Mouse (Mus musculus): ENCODE data around the gene Dbx2. TPM values are rescaled to one million over a fixed set of nuclear protein-coding genes. Genes with fewer than 3 reads are reported as not detected.

Dbx2 gene
- polyA plus RNA-seq, 1 experiment from 2014 or later: not detected

GRCm38 (mm10) chr15:95584891-95585290 lies 70.9 kb downstream of the Dbx2 start:
- H3K27me3 ChIP-seq (ENCODE audit: control insufficient read depth, insufficient read depth, low read length): no peaks in the 10 kb centered on the region
- H3K9ac ChIP-seq (ENCODE audit: low read length): no peak overlapping the region
- no peaks in the 10 kb centered on the region for H3K4me1 ChIP-seq (ENCODE audit: control insufficient read depth, insufficient read depth, low read length)
- H3K4me3 ChIP-seq (replicated peaks; ENCODE audit: low read length): no peak overlapping the region
- H3K4me2 ChIP-seq (ENCODE audit: low read depth, low read length): no peak overlapping the region
- no peaks in the 10 kb centered on the region for H3K9me3 ChIP-seq (replicated peaks; ENCODE audit: control insufficient read depth, low read length)
- no peak for ATAC-seq (ENCODE audit: insufficient read depth, low FRiP score)
- no peak overlapping the region for H3K27ac ChIP-seq (ENCODE audit: low read length)
- no peaks in the 10 kb centered on the region for H3K36me3 ChIP-seq (ENCODE audit: control insufficient read depth, insufficient read depth, low read length)
- 58% methylated on average over 4 of the region's 4 CpGs for WGBS

- Histone ChIP-seq H3K4me3 (replicated peaks; ENCODE audit: low read length) (no peak overlapping the region), H3K36me3 (ENCODE audit: control insufficient read depth, insufficient read depth, low read length) (no peaks in the 10 kb centered on the region), H3K4me2 (ENCODE audit: low read depth, low read length) (no peak overlapping the region), H3K9me3 (replicated peaks; ENCODE audit: control insufficient read depth, low read length) (no peaks in the 10 kb centered on the region), H3K27me3 (ENCODE audit: control insufficient read depth, insufficient read depth, low read length) (no peaks in the 10 kb centered on the region), H3K9ac (ENCODE audit: low read length) (no peak overlapping the region), H3K27ac (ENCODE audit: low read length) (no peak overlapping the region), H3K4me1 (ENCODE audit: control insufficient read depth, insufficient read depth, low read length) (no peaks in the 10 kb centered on the region)
- no peak for ATAC-seq (ENCODE audit: insufficient read depth, low FRiP score)
- 15% methylated on average over 5 of the region's 5 CpGs for WGBS
These were observed 81.1 kb downstream of the Dbx2 start for GRCm38 (mm10) chr15:95574661-95575060.

Other genes with a start within 250 kb of the Dbx2 start
- 12.0 and 12.5 TPM in 2 replicates for gene Nell2, start 127.4 kb downstream of the Dbx2 start, polyA plus RNA-seq (2015; fragmentation: Nextera tagmentation; extraction: Ambion mirVana)
- 41.8 and 44.9 TPM in 2 replicates for gene Ano6, start 134.9 kb upstream of the Dbx2 start, polyA plus RNA-seq (2015; fragmentation: Nextera tagmentation; extraction: Ambion mirVana)

All from stomach, embryonic 16.5 days (tissue).